Mouse (Mus musculus) MEL (cell line): ENCODE measurements around the gene Nck2. TPM values are rescaled to one million over a fixed set of nuclear protein-coding genes. Genes with fewer than 3 reads are reported as not detected.

Experiments
- DNase-seq: peaks from one replicate; pipeline ENCODE4 v3.0.0; 2011; ENCODE audit warnings: low read depth, low spot score
- H3K27ac ChIP-seq: 2 replicates; pipeline ENCODE4 v1.5.1; 2012; ENCODE audit warnings: low read depth, mild to moderate bottlenecking, control low read depth, low read length, moderate library complexity; ENCODE audit not compliant: control insufficient read depth
- H3K27me3 ChIP-seq, 2 experiments: fragments of 150-350 bp in 1 of 2; sonication (generic) in 1 of 2; 2 replicates each; pipeline ENCODE4 v1.6.1; 2012; ENCODE audit warnings: low read length in 2 of 2, mild to moderate bottlenecking in 2 of 2, improper control_type of control experiment in 1 of 2, moderate library complexity in 1 of 2; ENCODE audit not compliant: insufficient read depth in 2 of 2, control insufficient read depth in 1 of 2
- H3K36me3 ChIP-seq, 2 experiments: 2 replicates each; pipeline ENCODE4 v1.6.1; 2012 to 2014; ENCODE audit warnings: low read length in 2 of 2, improper control_type of control experiment in 1 of 2, inconsistent platforms in 1 of 2, mild to moderate bottlenecking in 1 of 2; ENCODE audit not compliant: insufficient read depth in 2 of 2, control insufficient read depth in 1 of 2
- H3K4me1 ChIP-seq, 2 experiments: fragments of 150-350 bp in 1 of 2; sonication (generic) in 1 of 2; 2 replicates each; pipeline ENCODE4 v1.6.1; 2012; ENCODE audit warnings: low read length in 2 of 2, improper control_type of control experiment in 1 of 2, mild to moderate bottlenecking in 1 of 2; ENCODE audit not compliant: insufficient read depth in 2 of 2, control insufficient read depth in 1 of 2
- H3K4me3 ChIP-seq, 2 experiments: fragments of 150-350 bp in 1 of 2; sonication (generic) in 1 of 2; 2 replicates each; pipeline ENCODE4 v1.5.1; 2012; ENCODE audit warnings: low read depth in 2 of 2, low read length in 2 of 2, mild to moderate bottlenecking in 2 of 2, moderate library complexity in 2 of 2, control low read depth in 1 of 2, improper control_type of control experiment in 1 of 2; ENCODE audit not compliant: control insufficient read depth in 1 of 2, insufficient read depth in 1 of 2
- H3K79me2 ChIP-seq: 2 replicates; pipeline ENCODE4 v1.6.1; 2012; ENCODE audit warnings: mild to moderate bottlenecking, low read length, moderate library complexity; ENCODE audit not compliant: control insufficient read depth, poor library complexity, insufficient read depth
- H3K9ac ChIP-seq: 2 replicates; pipeline ENCODE4 v1.6.1; 2012; ENCODE audit warnings: low read depth, mild to moderate bottlenecking, control low read depth, low read length, moderate library complexity; ENCODE audit not compliant: control insufficient read depth, poor library complexity, severe bottlenecking
- H3K9me3 ChIP-seq: fragments of 150-350 bp; sonication (generic); replicated peaks from 2 replicates; pipeline ENCODE4 v1.6.1; 2012; ENCODE audit warnings: mild to moderate bottlenecking, low read length, improper control_type of control experiment, moderate library complexity; ENCODE audit not compliant: insufficient read depth
- BHLHE40 ChIP-seq: IDR thresholded peaks from 2 replicates; pipeline ENCODE4 v1.6.1; 2012; ENCODE audit warnings: low read depth, mild to moderate bottlenecking, inconsistent platforms, low read length, improper control_type of control experiment, borderline replicate concordance
- CHD1 ChIP-seq: IDR thresholded peaks from 2 replicates; pipeline ENCODE4 v1.6.1; 2012; ENCODE audit warnings: low read depth, mild to moderate bottlenecking, inconsistent platforms, low read length, improper control_type of control experiment
- CHD2 ChIP-seq: IDR thresholded peaks from 2 replicates; pipeline ENCODE4 v1.6.1; 2011; ENCODE audit warnings: low read length, improper control_type of control experiment
- CTCF ChIP-seq, 3 experiments: IDR thresholded peaks in 2 of 3; conservative IDR thresholded peaks in 1 of 3; 2 replicates each; pipeline ENCODE4 v1.5.1; 2011 to 2012; ENCODE audit warnings: low read length in 3 of 3, low read depth in 2 of 3, mild to moderate bottlenecking in 2 of 3, improper control_type of control experiment in 1 of 3, inconsistent platforms in 1 of 3, mixed read lengths in 1 of 3, moderate library complexity in 1 of 3; ENCODE audit not compliant: control insufficient read depth in 1 of 3, insufficient read depth in 1 of 3, poor library complexity in 1 of 3, severe bottlenecking in 1 of 3
- E2F4 ChIP-seq: IDR thresholded peaks from 2 replicates; pipeline ENCODE4 v1.6.1; 2011; ENCODE audit warnings: low read depth, low read length, improper control_type of control experiment, borderline replicate concordance
- ELF1 ChIP-seq: IDR thresholded peaks from 2 replicates; pipeline ENCODE4 v1.6.1; 2014; ENCODE audit warnings: low read depth, mild to moderate bottlenecking, inconsistent platforms, low read length, improper control_type of control experiment, moderate library complexity
- EP300 ChIP-seq, 2 experiments: IDR thresholded peaks; 2 replicates each; pipeline ENCODE4 v1.6.1; 2011; ENCODE audit warnings: improper control_type of control experiment in 2 of 2, low read length in 2 of 2, low read depth in 1 of 2, mild to moderate bottlenecking in 1 of 2
- ETS1 ChIP-seq: IDR thresholded peaks from 2 replicates; pipeline ENCODE4 v1.6.1; 2012; ENCODE audit warnings: low read depth, mild to moderate bottlenecking, inconsistent platforms, low read length, improper control_type of control experiment, moderate library complexity
- GABPA ChIP-seq: IDR thresholded peaks from 2 replicates; pipeline ENCODE4 v1.6.1; 2012; ENCODE audit warnings: low read depth, mild to moderate bottlenecking, inconsistent platforms, low read length, improper control_type of control experiment, moderate library complexity
- GATA1 ChIP-seq: IDR thresholded peaks from 2 replicates; pipeline ENCODE4 v1.6.1; 2011; ENCODE audit warnings: low read depth, low read length, improper control_type of control experiment
- HCFC1 ChIP-seq: IDR thresholded peaks from 2 replicates; pipeline ENCODE4 v1.6.1; 2012; ENCODE audit warnings: low read depth, mild to moderate bottlenecking, inconsistent platforms, low read length, improper control_type of control experiment, moderate library complexity
- JUND ChIP-seq: IDR thresholded peaks from 2 replicates; pipeline ENCODE4 v1.6.1; 2011; ENCODE audit warnings: low read depth, mild to moderate bottlenecking, improper control_type of control experiment, low read length
- KAT2A ChIP-seq: conservative IDR thresholded peaks from 2 replicates; pipeline ENCODE4 v1.6.1; 2012; ENCODE audit warnings: low read depth, low read length, improper control_type of control experiment, inconsistent platforms
- MAZ ChIP-seq: IDR thresholded peaks from 2 replicates; pipeline ENCODE4 v1.6.1; 2012; ENCODE audit warnings: low read depth, mild to moderate bottlenecking, inconsistent platforms, low read length, improper control_type of control experiment
- MEF2A ChIP-seq: IDR thresholded peaks from 2 replicates; pipeline ENCODE4 v1.6.1; 2014; ENCODE audit warnings: low read depth, mild to moderate bottlenecking, inconsistent platforms, low read length, improper control_type of control experiment; ENCODE audit not compliant: poor library complexity, insufficient replicate concordance, severe bottlenecking; ENCODE audit errors: extremely low read depth
- MXI1 ChIP-seq: IDR thresholded peaks from 2 replicates; pipeline ENCODE4 v1.6.1; 2011; ENCODE audit warnings: mild to moderate bottlenecking, low read depth, low read length, improper control_type of control experiment
- MYC ChIP-seq: IDR thresholded peaks from 2 replicates; pipeline ENCODE4 v1.6.1; 2011; ENCODE audit warnings: low read depth, mild to moderate bottlenecking, low read length, improper control_type of control experiment, moderate library complexity
- NELFE ChIP-seq: IDR thresholded peaks from 2 replicates; pipeline ENCODE4 v1.6.1; 2011; ENCODE audit warnings: low read depth, low read length, improper control_type of control experiment
- POLR2A ChIP-seq, 2 experiments: IDR thresholded peaks; 2 replicates each; pipeline ENCODE4 v1.6.1; 2011 to 2012; ENCODE audit warnings: low read length in 2 of 2, mild to moderate bottlenecking in 2 of 2, control low read depth in 1 of 2, improper control_type of control experiment in 1 of 2, low read depth in 1 of 2, moderate library complexity in 1 of 2; ENCODE audit not compliant: control insufficient read depth in 1 of 2, insufficient read depth in 1 of 2, poor library complexity in 1 of 2
- POLR2AphosphoS2 ChIP-seq: IDR thresholded peaks from 2 replicates; pipeline ENCODE4 v1.6.1; 2011; ENCODE audit warnings: low read length, improper control_type of control experiment
- RAD21 ChIP-seq: IDR thresholded peaks from 2 replicates; pipeline ENCODE4 v1.6.1; 2011; ENCODE audit warnings: mild to moderate bottlenecking, low read depth, low read length, improper control_type of control experiment
- RCOR1 ChIP-seq: IDR thresholded peaks from 2 replicates; pipeline ENCODE4 v1.6.1; 2012; ENCODE audit warnings: low read depth, mild to moderate bottlenecking, inconsistent platforms, low read length, improper control_type of control experiment
- SIN3A ChIP-seq: IDR thresholded peaks from 2 replicates; pipeline ENCODE4 v1.6.1; 2012; ENCODE audit warnings: low read length, improper control_type of control experiment, inconsistent platforms
- SMC3 ChIP-seq: IDR thresholded peaks from 2 replicates; pipeline ENCODE4 v1.6.1; 2011; ENCODE audit warnings: low read depth, low read length, improper control_type of control experiment
- TAL1 ChIP-seq: IDR thresholded peaks from 2 replicates; pipeline ENCODE4 v1.6.1; 2012; ENCODE audit warnings: mild to moderate bottlenecking, inconsistent platforms, low read length, moderate library complexity, mixed read lengths
- TBP ChIP-seq: IDR thresholded peaks from 2 replicates; pipeline ENCODE4 v1.8.0; 2011; ENCODE audit warnings: low read depth, low read length, improper control_type of control experiment
- TCF12 ChIP-seq: IDR thresholded peaks from 2 replicates; pipeline ENCODE4 v1.6.1; 2014; ENCODE audit warnings: low read depth, mild to moderate bottlenecking, inconsistent platforms, low read length, improper control_type of control experiment, moderate library complexity
- UBTF ChIP-seq: IDR thresholded peaks from 2 replicates; pipeline ENCODE4 v1.6.1; 2012; ENCODE audit warnings: low read depth, mild to moderate bottlenecking, inconsistent platforms, low read length, improper control_type of control experiment, moderate library complexity, borderline replicate concordance; ENCODE audit not compliant: insufficient read depth
- USF1 ChIP-seq: IDR thresholded peaks from 2 replicates; pipeline ENCODE4 v1.6.1; 2014; ENCODE audit warnings: low read depth, mild to moderate bottlenecking, inconsistent platforms, low read length, improper control_type of control experiment, moderate library complexity
- ZKSCAN1 ChIP-seq: IDR thresholded peaks from 2 replicates; pipeline ENCODE4 v1.6.1; 2012; ENCODE audit warnings: low read depth, mild to moderate bottlenecking, inconsistent platforms, low read length, improper control_type of control experiment, moderate library complexity
- ZMIZ1 ChIP-seq: IDR thresholded peaks from 2 replicates; pipeline ENCODE4 v1.6.1; 2012; ENCODE audit warnings: low read depth, mild to moderate bottlenecking, inconsistent platforms, low read length, improper control_type of control experiment, moderate library complexity
- ZNF384 ChIP-seq: IDR thresholded peaks from 2 replicates; pipeline ENCODE4 v1.6.1; 2012; ENCODE audit warnings: low read depth, mild to moderate bottlenecking, inconsistent platforms, low read length, improper control_type of control experiment
- polyA plus RNA-seq, 2 experiments: library from polyadenylated mRNA; stranded (reverse) in 1 of 2; unstranded in 1 of 2; fragments of >175 nt in 1 of 2; fragments of >200 nt in 1 of 2; gene quantifications; 2 replicates each; pipeline versions ENCODE4 v1.2.1 to v1.2.4; 2012; ENCODE audit warnings: low replicate concordance in 2 of 2, low read depth in 1 of 2; ENCODE audit not compliant: insufficient read length in 2 of 2, insufficient read depth in 1 of 2, missing spikeins in 1 of 2
- total RNA-seq: library from RNA; depleted of rRNA; stranded (reverse); fragments of 300-350 nt; gene quantifications from 2 replicates; pipeline ENCODE4 v1.2.3, GENCODE M21; 2012

Gene Nck2
- total and polyA plus RNA-seq, 3 experiments, result 9.4 to 12.4 TPM; not detected in 1

GRCm38 (mm10) chr1:43547644-43548043, 103.3 kb downstream of the Nck2 start:
- H3K9me3 ChIP-seq, result no peaks in the 10 kb centered on the region
- H3K4me3 ChIP-seq, result no peak overlapping the region
- H3K79me2 ChIP-seq, result no peaks in the 10 kb centered on the region
- H3K36me3 ChIP-seq, result peaks cover 0 to 14% of the 10 kb centered on the region in 2 experiments; a peak in 2 of 4 replicates
- peak; percentile 84 for DNase-seq
- peaks cover 10 to 21% of the 10 kb centered on the region in 2 experiments for H3K4me1 ChIP-seq
- peak overlapping the region; percentile 13 for H3K27ac ChIP-seq
- no peaks in the 10 kb centered on the region for H3K27me3 ChIP-seq
- H3K9ac ChIP-seq, result peak overlapping the region; percentile 1; the same call in 1 of the 2 replicates
- TF ChIP-seq ZMIZ1, result no peak
- TF ChIP-seq TBP, result peak; percentile 51; the same call in 1 of the 2 replicates
- peak; percentile 86 for TF ChIP-seq TAL1
- TF ChIP-seq EP300 (IDR thresholded peaks at IDR 0.05; ENCODE audit: low read depth in 1 of 2, low read length in 2 of 2), result peak; percentile 92
- TF ChIP-seq HCFC1, result 0 out of 2 replicates have a peak, but pooled peaks have one; percentile 19
- TF ChIP-seq CHD2, result no peak
- no peak; the same call in 1 of the 2 replicates for TF ChIP-seq ELF1
- TF ChIP-seq TCF12, result peak; percentile 86
- no peak for TF ChIP-seq E2F4
- no peak for TF ChIP-seq CTCF (IDR thresholded peaks at IDR 0.05 in 2 of 3, conservative IDR thresholded peaks at IDR 0.05 in 1 of 3; ENCODE audit: control insufficient read depth in 1 of 3, insufficient read depth in 1 of 3, low read depth in 2 of 3, low read length in 3 of 3, poor library complexity in 1 of 3, severe bottlenecking in 1 of 3)
- no peak for TF ChIP-seq SMC3
- TF ChIP-seq GABPA, result no peak
- TF ChIP-seq POLR2A (IDR thresholded peaks at IDR 0.05; ENCODE audit: control insufficient read depth in 1 of 2, insufficient read depth in 1 of 2, low read depth in 1 of 2, low read length in 2 of 2, poor library complexity in 1 of 2), result no peak
- TF ChIP-seq RCOR1, result peak; percentile 62; the same call in 1 of the 2 replicates
- no peak for TF ChIP-seq MEF2A
- TF ChIP-seq SIN3A, result peak; percentile 53; the same call in 1 of the 2 replicates
- no peak for TF ChIP-seq MXI1
- no peak for TF ChIP-seq KAT2A
- TF ChIP-seq POLR2AphosphoS2, result no peak
- no peak for TF ChIP-seq NELFE
- TF ChIP-seq MAZ, result no peak
- TF ChIP-seq JUND, result no peak
- TF ChIP-seq CHD1, result no peak
- TF ChIP-seq USF1, result peak; percentile 56; the same call in 1 of the 2 replicates
- TF ChIP-seq UBTF, result no peak
- no peak for TF ChIP-seq ZNF384
- no peak for TF ChIP-seq RAD21
- 0 out of 2 replicates have a peak, but pooled peaks have one; percentile 42 for TF ChIP-seq MYC
- peak; percentile 71 for TF ChIP-seq ETS1
- peak; percentile 89 for TF ChIP-seq BHLHE40
- no peak for TF ChIP-seq ZKSCAN1
- peak; percentile 96 for TF ChIP-seq GATA1
